ENCODE assay signal across 14 mouse cellular contexts in the genomic region with DNA sequence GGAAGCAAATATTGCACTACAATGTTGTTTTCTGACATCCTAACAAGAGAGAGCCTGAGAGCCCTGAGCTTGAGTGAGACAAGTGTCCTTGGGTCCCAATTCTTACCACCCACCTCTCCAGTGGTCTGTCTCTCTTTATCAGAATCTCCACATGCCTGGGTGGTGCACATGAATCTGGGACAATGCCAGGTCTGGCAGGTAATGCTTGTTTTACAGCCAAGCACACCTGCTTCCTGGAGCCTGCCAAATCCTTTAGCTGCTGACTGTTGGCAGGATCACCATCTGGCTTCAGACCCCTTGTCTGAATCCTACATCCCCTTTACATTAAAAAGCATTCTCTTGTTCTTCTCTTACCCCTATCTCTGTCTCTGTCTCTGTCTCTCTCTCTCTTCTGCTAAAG.
DNase-seq lines count a peak whose midpoint lies in the region; ATAC-seq and TF ChIP-seq lines count a peak whose summit lies in the region.
"Had no signal": no experiment of that assay in that cellular context is flagged by ENCODE, and none has a peak within 500 bp of the region (broad histone marks: within the 10 kb centered on the region; RNA-seq: fewer than 3 reads in every experiment).

No protein-coding gene starts in this region.

- no peak overlapping the region for H3K4me2 ChIP-seq in liver, postnatal 0 days (ENCODE audit: low read depth, low read length)
- H3K4me2 ChIP-seq in heart, embryonic 12.5 days = no peak overlapping the region
- H3K4me2 ChIP-seq: limb, embryonic 13.5 days; liver, embryonic 15.5 days had no signal

- TF ChIP-seq EP300 in liver, postnatal 0 days (IDR thresholded peaks at IDR 0.05; ENCODE audit: low read depth) = no peak

- H3K4me1 ChIP-seq in liver, postnatal 0 days (ENCODE audit: insufficient read depth) = no peaks in the 10 kb centered on the region
- no peaks in the 10 kb centered on the region for H3K4me1 ChIP-seq in heart, embryonic 12.5 days (replicated peaks)
- H3K4me1 ChIP-seq: limb, embryonic 13.5 days; liver, embryonic 15.5 days had no signal

- peak; percentile 2 for DNase-seq in adrenal gland, postnatal 25 days
- DNase-seq in adrenal gland, adult (ENCODE audit: inconsistent age in 2 of 2, low spot score in 1 of 2) = no peak
- DNase-seq in left cerebral cortex, postnatal 4 days = peak; percentile 79
- no peak for DNase-seq in left cerebral cortex, adult 8-10 months (ENCODE audit: low spot score in 2 of 2)
- peak; percentile 33 for DNase-seq in cerebellum, adult 11-12 months
- DNase-seq in cerebellum, postnatal 36 days = peak; percentile 69 to 71
- no peak for DNase-seq in liver, postnatal 0 days
- DNase-seq: forebrain, postnatal 0 days; gastrocnemius, adult 2 months; heart, adult 2 months; right cerebral cortex, adult 18-20 months had no signal

- no peaks in the 10 kb centered on the region for H3K9me3 ChIP-seq in liver, postnatal 0 days (ENCODE audit: low read length)
- no peaks in the 10 kb centered on the region for H3K9me3 ChIP-seq in heart, embryonic 12.5 days (replicated peaks)
- H3K9me3 ChIP-seq: limb, embryonic 13.5 days; liver, embryonic 15.5 days had no signal

- H3K4me3 ChIP-seq in liver, postnatal 0 days (ENCODE audit: low read depth, low read length) = no peak overlapping the region
- H3K4me3 ChIP-seq in heart, embryonic 12.5 days = no peak overlapping the region
- H3K4me3 ChIP-seq: gastrocnemius, adult 2 months; heart, adult 2 months; limb, embryonic 13.5 days; liver, embryonic 15.5 days had no signal

- TF ChIP-seq CTCF in liver, postnatal 0 days (IDR thresholded peaks at IDR 0.05; ENCODE audit: low read depth) = no peak

- no peak overlapping the region for H3K9ac ChIP-seq in liver, postnatal 0 days (replicated peaks)
- H3K9ac ChIP-seq in heart, embryonic 12.5 days = no peak overlapping the region
- H3K9ac ChIP-seq: forebrain, postnatal 0 days; limb, embryonic 13.5 days; liver, embryonic 15.5 days had no signal

- H3K36me3 ChIP-seq in liver, postnatal 0 days (replicated peaks; ENCODE audit: insufficient read depth, low read length) = no peaks in the 10 kb centered on the region
- no peaks in the 10 kb centered on the region for H3K36me3 ChIP-seq in heart, embryonic 12.5 days
- H3K36me3 ChIP-seq: limb, embryonic 13.5 days; liver, embryonic 15.5 days had no signal

- ATAC-seq in liver, postnatal 0 days = no peak
- no peak for ATAC-seq in heart, embryonic 12.5 days (ENCODE audit: insufficient number of reproducible peaks, low FRiP score)
- ATAC-seq: forebrain, postnatal 0 days had no signal

- intact Hi-C loops in left cerebral cortex, postnatal 4 days (cut with DNase I) = no loop called here

- no peaks in the 10 kb centered on the region for H3K27me3 ChIP-seq in liver, postnatal 0 days (ENCODE audit: insufficient read depth, low read length)
- H3K27me3 ChIP-seq in heart, embryonic 12.5 days (replicated peaks) = no peaks in the 10 kb centered on the region
- H3K27me3 ChIP-seq: limb, embryonic 13.5 days; liver, embryonic 15.5 days had no signal

- no peak overlapping the region for H3K27ac ChIP-seq in liver, postnatal 0 days (ENCODE audit: low read depth)
- H3K27ac ChIP-seq in heart, embryonic 12.5 days (ENCODE audit: poor library complexity, severe bottlenecking) = no peak overlapping the region
- H3K27ac ChIP-seq: gastrocnemius, adult 2 months; heart, adult 2 months; limb, embryonic 13.5 days; liver, embryonic 15.5 days had no signal

Comparison
In these comparisons a context has a peak if more than half of its experiments do, and no peak if none do; other contexts are left out.
1. DNase-seq: peak in adrenal gland, postnatal 25 days (single experiment), left cerebral cortex, postnatal 4 days (single experiment), cerebellum, adult 11-12 months (single experiment) and cerebellum, postnatal 36 days (2 of 2); none in adrenal gland, adult (0 of 2), left cerebral cortex, adult 8-10 months (0 of 2) and liver, postnatal 0 days (single experiment).